Mouse (Mus musculus): ENCODE results near the gene AU040320.

- TF ChIP-seq CTCF (IDR thresholded peaks at IDR 0.05) (no peak), POLR2A (IDR thresholded peaks at IDR 0.05; ENCODE audit: insufficient read depth, low read depth, low read length) (no peak)
Observed at GRCm38 (mm10) chr4:126769800-126770563, 16.6 kb downstream of the AU040320 start.
